7 mouse cellular contexts compared by ENCODE assay signal in genomic region chr4:88094062-88094767, GRCm38 (mm10). TPM values are rescaled to one million over a fixed set of nuclear protein-coding genes. Genes with fewer than 3 reads are reported as not detected.
A peak's percentile ranks its signal among the peaks of the same experiment; 100 is the strongest.
DNase-seq lines count a peak whose midpoint lies in the region; ATAC-seq lines count a peak whose summit lies in the region.

Focad (plus strand) TSS chr4:88094629.

- H3K4me3 ChIP-seq in intestine, embryonic 15.5 days (replicated peaks): peak within 1 kb of the TSS; percentile 73
- H3K4me3 ChIP-seq in midbrain, embryonic 10.5 days: peak within 1 kb of the TSS; percentile 68

- peak within 1 kb of the TSS; percentile 95 for H3K4me2 ChIP-seq in intestine, embryonic 15.5 days (replicated peaks)

- H3K27ac ChIP-seq in intestine, embryonic 15.5 days: peak within 1 kb of the TSS; percentile 45
- peak within 1 kb of the TSS; percentile 83 for H3K27ac ChIP-seq in midbrain, embryonic 10.5 days (replicated peaks)

- intact Hi-C loops in gastrocnemius, postnatal 36 days (cut with DNase I): loop anchor here (5.0 kb wide), 1 partner anchor 57 kb away; no protein-coding TSS in a partner anchor
- intact Hi-C loops in left cerebral cortex, postnatal 25 days (cut with DNase I): loop anchor here (1.0 to 2.0 kb wide), 3 partner anchors 42 to 309 kb away; partner anchors contain the start of gene Mllt3

- no peaks in the 10 kb centered on the region for H3K9me3 ChIP-seq in intestine, embryonic 15.5 days
- no peaks in the 10 kb centered on the region for H3K9me3 ChIP-seq in midbrain, embryonic 10.5 days (replicated peaks)

- H3K4me1 ChIP-seq in intestine, embryonic 15.5 days (replicated peaks): no peaks in the 10 kb centered on the region
- H3K4me1 ChIP-seq in midbrain, embryonic 10.5 days: peaks cover 15% of the 10 kb centered on the region

- H3K9ac ChIP-seq in intestine, embryonic 15.5 days: peak within 1 kb of the TSS; percentile 76

- peak; percentile 100 for ATAC-seq in intestine, embryonic 15.5 days

- no peaks in the 10 kb centered on the region for H3K27me3 ChIP-seq in intestine, embryonic 15.5 days (replicated peaks)
- no peaks in the 10 kb centered on the region for H3K27me3 ChIP-seq in midbrain, embryonic 10.5 days (ENCODE audit: low read depth, poor library complexity, severe bottlenecking)

- WGBS in intestine, embryonic 15.5 days: 1% methylated on average over 34 of the region's 34 CpGs
- under 1% methylated on average over 34 of the region's 34 CpGs for WGBS in midbrain, embryonic 10.5 days

- H3K36me3 ChIP-seq in intestine, embryonic 15.5 days: no peaks in the 10 kb centered on the region
- no peaks in the 10 kb centered on the region for H3K36me3 ChIP-seq in midbrain, embryonic 10.5 days

- DNase-seq in adrenal gland, adult 2 months: peak; percentile 99
- peak; percentile 96 for DNase-seq in embryo, embryonic 11.5 days (ENCODE audit: low read depth, low spot score)
- peak; percentile 97 to 98 for DNase-seq in gastrocnemius, postnatal 36 days
- DNase-seq in left cerebral cortex, postnatal 25 days (ENCODE audit: low spot score in 2 of 2): peak; percentile 97 to 99
- DNase-seq in midbrain, embryonic 10.5 days (ENCODE audit: low spot score): peak; percentile 98
- peak; percentile 96 for DNase-seq in right cerebral cortex, postnatal 4 days

RNA-seq across cellular contexts. Expression of gene Focad, which starts in this region (rescaled TPM):
- 10 to 100 TPM; 19.9 to 22.2 TPM for total RNA-seq in adrenal gland, adult 2 months (2021)
- polyA plus RNA-seq in adrenal gland, adult 2 months (2012; rRNA removed): 7.9 and 8.1 TPM in 2 replicates
- total RNA-seq in gastrocnemius, postnatal 36 days (2021): 10 to 100 TPM in 1 of 2 experiments, 1 to 10 TPM in 1; 8.5 to 10.9 TPM
- 11.4 and 13.3 TPM in 2 replicates for polyA plus RNA-seq in intestine, embryonic 15.5 days (2015; fragmentation: Nextera tagmentation; extraction: Ambion mirVana)
- total RNA-seq in left cerebral cortex, postnatal 25 days (2021): 10 to 100 TPM; 45.8 to 57.9 TPM
- polyA plus RNA-seq in midbrain, embryonic 10.5 days (2016; fragmentation: Nextera tagmentation; extraction: Ambion mirVana): 17.6 and 18.1 TPM in 2 replicates

Comparison
In these comparisons a context has a peak if more than half of its experiments do, and no peak if none do; other contexts are left out.
1. Peak in every context shown above with its lines: DNase-seq, ATAC-seq, H3K4me3 ChIP-seq and H3K27ac ChIP-seq.